Comparison of ENCODE assay signal across 17 mouse cellular contexts in the genomic region with DNA sequence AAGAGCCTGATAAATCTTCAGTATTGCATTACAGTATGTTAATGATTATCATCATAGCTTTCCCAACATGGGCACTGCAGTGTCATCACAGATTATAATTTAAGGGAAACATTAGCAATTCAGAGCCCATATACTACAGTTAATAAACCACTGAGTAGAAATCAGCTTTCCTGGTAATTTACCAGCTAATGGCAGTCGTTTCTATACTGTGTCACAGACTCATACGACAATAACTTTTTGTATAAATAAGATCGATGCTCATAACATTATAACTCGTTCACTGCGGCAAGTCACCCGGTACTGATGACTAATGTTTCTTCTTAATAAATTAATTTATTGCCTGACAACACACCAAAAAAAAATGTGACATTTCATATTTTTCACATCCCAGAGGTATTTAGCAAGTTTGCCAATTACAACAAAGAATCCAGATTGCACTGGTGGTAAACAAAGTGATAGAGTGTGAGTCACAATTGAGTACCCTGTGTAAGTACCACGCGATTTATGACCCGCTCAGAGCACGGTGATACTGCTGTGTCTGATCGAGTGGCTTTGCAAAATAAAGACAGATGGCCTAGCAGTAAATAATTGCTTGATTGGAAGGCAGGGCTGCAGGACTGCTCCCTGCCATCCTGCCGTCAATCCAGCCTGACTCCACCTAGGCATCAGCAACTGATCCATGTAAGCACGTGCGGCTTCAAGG. TPM values are rescaled to one million over a fixed set of nuclear protein-coding genes. Genes with fewer than 3 reads are reported as not detected.
DNase-seq lines count a peak whose midpoint lies in the region; ATAC-seq and TF ChIP-seq lines count a peak whose summit lies in the region.
"Had no signal": no experiment of that assay in that cellular context is flagged by ENCODE, and none has a peak within 500 bp of the region (broad histone marks: within the 10 kb centered on the region; RNA-seq: fewer than 3 reads in every experiment).

No protein-coding gene starts in this region.

- H3K27me3 ChIP-seq in forebrain, postnatal 0 days (ENCODE audit: insufficient read depth, low read length): no peaks in the 10 kb centered on the region
- H3K27me3 ChIP-seq: embryonic facial prominence, embryonic 15.5 days; liver, embryonic 13.5 days had no signal

- no peak overlapping the region for H3K4me3 ChIP-seq in forebrain, postnatal 0 days (ENCODE audit: low read depth, low read length)
- H3K4me3 ChIP-seq: embryonic facial prominence, embryonic 15.5 days; liver, embryonic 13.5 days had no signal

- H3K9ac ChIP-seq in forebrain, postnatal 0 days: no peak overlapping the region
- H3K9ac ChIP-seq: embryonic facial prominence, embryonic 15.5 days; liver, embryonic 13.5 days had no signal

- WGBS in forebrain, postnatal 0 days: 53% methylated on average over 14 of the region's 14 CpGs

- peak; percentile 84 for ATAC-seq in forebrain, postnatal 0 days

- no peaks in the 10 kb centered on the region for H3K9me3 ChIP-seq in forebrain, postnatal 0 days (ENCODE audit: low read length)
- H3K9me3 ChIP-seq: embryonic facial prominence, embryonic 15.5 days; liver, embryonic 13.5 days had no signal

- no peaks in the 10 kb centered on the region for H3K4me1 ChIP-seq in forebrain, postnatal 0 days (ENCODE audit: insufficient read depth)
- H3K4me1 ChIP-seq: liver, embryonic 13.5 days had no signal

- intact Hi-C loops in left cerebral cortex, postnatal 4 days (cut with DNase I): no loop called here

- H3K4me2 ChIP-seq in forebrain, postnatal 0 days (ENCODE audit: low read depth): no peak overlapping the region
- H3K4me2 ChIP-seq: embryonic facial prominence, embryonic 15.5 days; heart, embryonic 11.5 days; liver, embryonic 13.5 days had no signal

- no peak for TF ChIP-seq CTCF in forebrain, postnatal 0 days (IDR thresholded peaks at IDR 0.05; ENCODE audit: low read depth)

- H3K27ac ChIP-seq in forebrain, postnatal 0 days (ENCODE audit: low read depth, low read length): no peak overlapping the region
- H3K27ac ChIP-seq: embryonic facial prominence, embryonic 15.5 days; liver, embryonic 13.5 days had no signal

- peak; percentile 7 for DNase-seq in embryo, embryonic 10 days (ENCODE audit: low spot score)
- DNase-seq in embryo, embryonic 9.5 days (ENCODE audit: extremely low spot score): no peak
- DNase-seq in left cerebral cortex, postnatal 4 days: peak; percentile 19
- DNase-seq in left cerebral cortex, adult 11 months (ENCODE audit: low spot score): no peak
- peak; percentile 11 for DNase-seq in forebrain, postnatal 0 days
- no peak for DNase-seq in right cerebral cortex, postnatal 36 days (ENCODE audit: low spot score in 2 of 2)
- DNase-seq in lung, postnatal 10 days: no peak
- no peak for DNase-seq in cerebellum, adult 9-10 months
- DNase-seq: adrenal gland, postnatal 14 days; kidney, postnatal 4 days; liver, embryonic 13.5 days; right cerebral cortex, adult 18-20 months had no signal

- no peaks in the 10 kb centered on the region for H3K36me3 ChIP-seq in forebrain, postnatal 0 days (ENCODE audit: insufficient read depth)
- H3K36me3 ChIP-seq: embryonic facial prominence, embryonic 15.5 days; liver, embryonic 13.5 days had no signal

RNA-seq across cellular contexts. Expression of a gene that starts 37.9 kb away (rescaled TPM):
- 10 to 100 TPM; 39.7 to 45.9 TPM for total RNA-seq in left cerebral cortex, postnatal 4 days (2021)
- 48.6 and 50.3 TPM in 2 replicates for total RNA-seq in forebrain, postnatal 0 days (2014; rRNA removed)
- polyA plus RNA-seq in forebrain, postnatal 0 days (2015; fragmentation: Nextera tagmentation; extraction: Ambion mirVana): 89.8 and 96.3 TPM in 2 replicates

RNA-seq across cellular contexts. Expression of a gene that starts 56.7 kb away (rescaled TPM):
- total RNA-seq in left cerebral cortex, postnatal 4 days (2021): under 1 TPM; 0.10 to 0.12 TPM
- total RNA-seq in forebrain, postnatal 0 days (2014; rRNA removed): 0.10 and 0.23 TPM in 2 replicates
- 0.03 and 0.06 TPM in 2 replicates for polyA plus RNA-seq in forebrain, postnatal 0 days (2015; fragmentation: Nextera tagmentation; extraction: Ambion mirVana)
- total RNA-seq: adrenal gland, postnatal 14 days; gastrocnemius, adult 18-20 months; hematopoietic stem cell, adult 5-6 weeks; left cerebral cortex, postnatal 25 days had no signal
- polyA plus RNA-seq: embryonic facial prominence, embryonic 15.5 days; heart, embryonic 11.5 days; liver, embryonic 13.5 days had no signal

Comparison
In these comparisons a context has a peak if more than half of its experiments do, and no peak if none do; other contexts are left out.
1. DNase-seq: peak in embryo, embryonic 10 days (single experiment), left cerebral cortex, postnatal 4 days (single experiment) and forebrain, postnatal 0 days (single experiment); none in embryo, embryonic 9.5 days (single experiment), left cerebral cortex, adult 11 months (single experiment), right cerebral cortex, postnatal 36 days (0 of 2), lung, postnatal 10 days (single experiment) and cerebellum, adult 9-10 months (single experiment).